Comparison of ENCODE assay signal across 8 mouse cellular contexts in the genomic region with DNA sequence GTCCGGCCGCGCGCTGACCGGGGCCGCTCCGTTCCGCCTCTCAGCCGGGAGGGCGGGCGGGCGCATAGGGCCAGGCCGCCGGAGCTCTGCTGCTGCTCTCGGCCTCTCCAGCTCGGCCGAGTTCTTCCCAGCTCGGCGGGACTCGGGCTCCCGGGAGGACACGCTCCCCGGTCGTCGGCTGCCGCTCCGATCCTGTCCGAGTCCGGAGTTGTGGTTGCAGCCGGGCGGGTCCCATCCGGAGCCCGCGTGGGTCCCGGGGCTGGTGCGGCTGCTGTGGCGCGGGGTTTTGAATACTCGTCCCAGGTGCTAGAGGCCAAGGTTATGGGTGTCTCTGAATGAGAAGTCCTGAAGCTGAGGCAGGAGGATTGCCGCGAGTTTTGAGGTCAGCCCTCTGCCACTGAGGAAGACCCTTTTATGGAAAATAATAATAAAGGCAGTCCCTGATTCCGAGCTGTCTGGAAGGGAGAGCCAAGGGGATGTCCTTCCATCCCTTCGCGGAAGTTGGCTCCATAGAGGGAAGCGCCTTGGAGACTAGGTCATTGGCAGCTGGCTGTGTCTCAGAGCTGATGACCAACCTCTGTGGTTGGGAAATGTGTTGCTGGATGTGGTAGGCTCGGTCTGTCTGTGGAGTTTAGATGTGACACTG. TPM values are rescaled to one million over a fixed set of nuclear protein-coding genes. Genes with fewer than 3 reads are reported as not detected.
DNase-seq lines count a peak whose midpoint lies in the region; ATAC-seq and TF ChIP-seq lines count a peak whose summit lies in the region.

No protein-coding gene starts in this region.

- H3K9ac ChIP-seq in hindbrain, embryonic 16.5 days (ENCODE audit: low read depth, low read length), result peak overlapping the region; percentile 96
- peak overlapping the region; percentile 99 for H3K9ac ChIP-seq in liver, embryonic 13.5 days

- WGBS in bone marrow, adult 2 months, result under 1% methylated on average over 46 of the region's 46 CpGs
- 3% methylated on average over 28 of the region's 46 CpGs for WGBS in hindbrain, embryonic 16.5 days
- WGBS in liver, embryonic 13.5 days (ENCODE audit: insufficient replicate concordance), result under 1% methylated on average over 38 of the region's 46 CpGs

- no peaks in the 10 kb centered on the region for H3K9me3 ChIP-seq in hindbrain, embryonic 16.5 days (ENCODE audit: control insufficient read depth, low read length)
- H3K9me3 ChIP-seq in liver, embryonic 13.5 days (replicated peaks), result no peaks in the 10 kb centered on the region

- H3K4me1 ChIP-seq in bone marrow, adult 2 months (ENCODE audit: control insufficient read depth, insufficient read depth, low read length), result no peaks in the 10 kb centered on the region; the same call in none of the 2 replicates
- H3K4me1 ChIP-seq in hindbrain, embryonic 16.5 days (ENCODE audit: control insufficient read depth, insufficient read depth, low read depth, low read length), result peaks cover 19% of the 10 kb centered on the region
- peaks cover 71% of the 10 kb centered on the region for H3K4me1 ChIP-seq in liver, embryonic 13.5 days (replicated peaks)

- H3K36me3 ChIP-seq in hindbrain, embryonic 16.5 days (ENCODE audit: control insufficient read depth, insufficient read depth, low read length), result no peaks in the 10 kb centered on the region
- H3K36me3 ChIP-seq in liver, embryonic 13.5 days, result no peaks in the 10 kb centered on the region

- H3K4me2 ChIP-seq in hindbrain, embryonic 16.5 days (ENCODE audit: low read length), result peak overlapping the region; percentile 92
- H3K4me2 ChIP-seq in liver, embryonic 13.5 days, result peak overlapping the region; percentile 85

- H3K4me3 ChIP-seq in bone marrow, adult 2 months (replicated peaks; ENCODE audit: control insufficient read depth, low read depth, low read length), result peak overlapping the region; percentile 90
- H3K4me3 ChIP-seq in hindbrain, embryonic 16.5 days (ENCODE audit: low read length), result peak overlapping the region; percentile 95
- peak overlapping the region; percentile 96 for H3K4me3 ChIP-seq in liver, embryonic 13.5 days (replicated peaks)

- no peaks in the 10 kb centered on the region for H3K27me3 ChIP-seq in hindbrain, embryonic 16.5 days (replicated peaks; ENCODE audit: control insufficient read depth, insufficient read depth, low read length)
- no peaks in the 10 kb centered on the region for H3K27me3 ChIP-seq in liver, embryonic 13.5 days

- ATAC-seq in hindbrain, embryonic 16.5 days, result peak; percentile 18; the same call in 1 of the 2 replicates
- ATAC-seq in liver, embryonic 13.5 days (ENCODE audit: low read depth), result no peak
- peak; percentile 40 for ATAC-seq in monocyte, adult 5-6 weeks (replicated peaks; ENCODE audit: insufficient number of reproducible peaks, low FRiP score, low TSS enrichment, poor library complexity, severe bottlenecking)

- peak overlapping the region; percentile 88 for H3K27ac ChIP-seq in bone marrow, adult 2 months (ENCODE audit: control insufficient read depth, insufficient read depth, low read depth, low read length, poor library complexity)
- H3K27ac ChIP-seq in hindbrain, embryonic 16.5 days (ENCODE audit: low read depth, low read length), result peak overlapping the region; percentile 89
- peak overlapping the region; percentile 100 for H3K27ac ChIP-seq in liver, embryonic 13.5 days

- peak; percentile 25 to 33 for DNase-seq in right cerebral cortex, adult 2 months (ENCODE audit: low spot score in 2 of 2)
- DNase-seq in right cerebral cortex, adult 18-20 months, result no peak
- DNase-seq in gastrocnemius, adult 18-20 months (ENCODE audit: low spot score), result peak; percentile 78
- DNase-seq in liver, embryonic 13.5 days, result no peak
- peak; percentile 66 for DNase-seq in urinary bladder, adult 2 months (ENCODE audit: low spot score)

- TF ChIP-seq CTCF in bone marrow, adult 2 months (IDR thresholded peaks at IDR 0.05; ENCODE audit: control insufficient read depth, insufficient read depth, low read length), result no peak

- no peak for TF ChIP-seq POLR2A in bone marrow, adult 2 months (IDR thresholded peaks at IDR 0.05; ENCODE audit: borderline replicate concordance, control insufficient read depth, low read depth, low read length)

RNA-seq across cellular contexts. Expression of a gene that starts 0.5 kb away (rescaled TPM):
- 16.9 and 36.5 TPM in 2 replicates for polyA plus RNA-seq in bone marrow, adult 2 months (2011; ENCODE audit: insufficient read depth, insufficient read length, low replicate concordance, missing spikeins)
- total RNA-seq in gastrocnemius, adult 18-20 months (2021), result 100 to 1,000 TPM in 1 of 2 experiments, 10 to 100 TPM in 1; 91.2 to 116 TPM
- 40.0 and 41.7 TPM in 2 replicates for polyA plus RNA-seq in hindbrain, embryonic 16.5 days (2015; fragmentation: Nextera tagmentation; extraction: Ambion mirVana)
- 26.0 and 30.7 TPM in 2 replicates for polyA plus RNA-seq in liver, embryonic 13.5 days (2015; fragmentation: Nextera tagmentation; extraction: Ambion mirVana)
- total RNA-seq in monocyte, adult 5-6 weeks (2017), result 41.1 to 67.6 TPM (median 53.3 TPM) in 3 replicates
- polyA plus RNA-seq in urinary bladder, adult 2 months (2012; rRNA removed), result 64.4 and 70.6 TPM in 2 replicates

RNA-seq across cellular contexts. Expression of a gene that starts 27.4 kb away (rescaled TPM):
- 6.1 and 6.6 TPM in 2 replicates for polyA plus RNA-seq in bone marrow, adult 2 months (2011; ENCODE audit: insufficient read depth, insufficient read length, low replicate concordance, missing spikeins)
- 1 to 10 TPM; 2.6 to 3.6 TPM for total RNA-seq in gastrocnemius, adult 18-20 months (2021)
- polyA plus RNA-seq in hindbrain, embryonic 16.5 days (2015; fragmentation: Nextera tagmentation; extraction: Ambion mirVana), result 18.9 and 19.5 TPM in 2 replicates
- 5.5 and 7.1 TPM in 2 replicates for polyA plus RNA-seq in liver, embryonic 13.5 days (2015; fragmentation: Nextera tagmentation; extraction: Ambion mirVana)
- total RNA-seq in monocyte, adult 5-6 weeks (2017), result 0.95 to 4.5 TPM (median 1.5 TPM) in 3 replicates
- 4.2 and 4.5 TPM in 2 replicates for polyA plus RNA-seq in urinary bladder, adult 2 months (2012; rRNA removed)

RNA-seq across cellular contexts. Expression of a gene that starts 44.8 kb away (rescaled TPM):
- polyA plus RNA-seq in bone marrow, adult 2 months (2011; ENCODE audit: insufficient read depth, insufficient read length, low replicate concordance, missing spikeins), result 15.0 and 25.2 TPM in 2 replicates
- 10 to 100 TPM; 43.4 to 44.3 TPM for total RNA-seq in gastrocnemius, adult 18-20 months (2021)
- 26.0 and 26.6 TPM in 2 replicates for polyA plus RNA-seq in hindbrain, embryonic 16.5 days (2015; fragmentation: Nextera tagmentation; extraction: Ambion mirVana)
- polyA plus RNA-seq in liver, embryonic 13.5 days (2015; fragmentation: Nextera tagmentation; extraction: Ambion mirVana), result 30.7 and 34.4 TPM in 2 replicates
- 37.6 to 41.1 TPM (median 40.2 TPM) in 3 replicates for total RNA-seq in monocyte, adult 5-6 weeks (2017)
- 33.8 and 35.0 TPM in 2 replicates for polyA plus RNA-seq in urinary bladder, adult 2 months (2012; rRNA removed)

Comparison
In these comparisons a context has a peak if more than half of its experiments do, and no peak if none do; other contexts are left out.
1. DNase-seq: peak in right cerebral cortex, adult 2 months (2 of 2), gastrocnemius, adult 18-20 months (single experiment) and urinary bladder, adult 2 months (single experiment); none in right cerebral cortex, adult 18-20 months (single experiment) and liver, embryonic 13.5 days (single experiment).
2. Peak in every context shown above with its lines, with median percentiles within 50 percentile points of each other: H3K27ac ChIP-seq and H3K4me3 ChIP-seq.